Mouse (Mus musculus) CD4-positive helper T cell, adult 2 months (primary cell): ENCODE data around the gene Crispld2.

Experiments
- DNase-seq: peaks from one replicate; pipeline ENCODE4 v3.0.0-alpha.2; 2012; ENCODE audit warnings: low read depth, missing footprints, low spot score

The Crispld2 gene

DNA sequence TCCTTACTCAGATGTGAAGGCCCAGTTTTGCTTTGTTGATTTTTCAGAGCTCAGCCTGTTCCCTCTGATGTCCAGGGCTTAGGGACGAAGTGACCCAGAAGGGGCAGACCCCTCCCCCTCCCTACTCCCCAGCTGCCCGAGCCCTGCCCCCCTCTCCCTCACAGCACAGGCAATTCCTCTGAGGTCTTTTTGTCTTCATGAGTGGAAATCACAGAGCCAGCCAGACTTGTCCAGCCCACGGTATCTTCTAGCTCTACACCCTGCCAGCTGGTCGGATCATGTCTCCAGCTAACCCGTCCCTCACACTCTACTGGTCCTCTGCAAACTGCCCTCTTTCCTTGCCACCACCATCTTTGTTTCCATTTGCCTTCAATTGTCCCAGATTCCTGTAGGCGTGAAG is 42.2 kb downstream of the Crispld2 start:
- no peak for DNase-seq

DNA sequence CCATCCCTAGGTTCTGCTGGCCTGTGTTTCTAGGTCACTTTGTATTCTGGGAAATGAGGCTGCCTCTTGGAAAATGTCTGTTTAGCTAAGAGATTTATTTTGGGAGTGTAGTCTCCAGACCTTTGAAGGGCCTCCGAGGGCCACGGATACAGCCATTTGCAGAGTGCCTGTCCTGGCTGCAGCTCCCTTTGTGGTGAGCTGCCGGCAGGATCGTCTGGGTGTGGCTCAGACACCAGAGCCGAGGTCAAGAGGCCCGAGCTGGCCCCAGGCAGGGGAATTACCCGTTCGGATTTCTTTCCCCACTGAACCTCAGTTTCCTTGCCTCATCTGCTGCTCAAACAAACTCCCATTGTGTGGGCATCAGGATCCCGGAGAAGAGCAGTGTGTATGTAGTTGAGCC is 43.9 kb downstream of the Crispld2 start:
- DNase-seq: no peak

DNA sequence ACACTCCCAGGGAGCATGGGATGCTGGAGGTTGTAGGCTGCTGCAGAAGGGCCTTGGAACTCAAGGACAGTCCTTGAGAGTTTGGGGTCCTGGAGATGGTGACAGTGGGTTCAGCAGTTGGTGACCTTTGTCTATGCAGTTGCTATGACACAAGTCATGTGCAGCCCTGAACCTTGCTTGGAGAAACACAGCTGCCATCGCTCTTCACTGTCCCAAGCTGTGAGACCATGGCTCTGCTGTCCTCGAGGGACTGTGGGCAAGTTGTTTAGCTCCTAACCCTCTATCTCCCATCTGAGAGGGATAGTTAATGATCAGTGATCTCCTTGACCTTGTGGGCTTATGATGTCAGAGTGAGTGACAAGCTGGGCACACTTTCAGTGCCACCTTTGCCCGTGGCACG is 44.3 kb downstream of the Crispld2 start:
- DNase-seq: no peak

DNA sequence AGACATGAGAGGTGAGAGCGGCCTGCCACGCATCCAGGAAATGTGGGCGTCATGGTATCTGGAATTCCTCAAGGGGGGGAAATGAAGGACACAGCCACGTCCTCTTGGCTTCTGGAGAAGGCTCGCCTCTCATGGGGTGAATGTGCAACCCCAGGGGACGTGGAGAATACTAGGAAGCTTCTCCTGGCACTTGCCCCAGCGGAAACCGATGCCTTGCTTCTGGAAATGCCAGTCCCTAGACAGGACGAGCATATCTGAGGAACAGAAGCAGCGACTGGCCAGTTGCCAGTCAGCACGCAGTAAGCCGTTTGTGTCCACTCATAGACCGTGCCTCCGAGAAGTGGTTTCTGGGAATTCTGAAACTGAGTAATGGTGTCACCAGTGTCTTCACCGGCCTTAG is 45.0 kb downstream of the Crispld2 start:
- DNase-seq: no peak

DNA sequence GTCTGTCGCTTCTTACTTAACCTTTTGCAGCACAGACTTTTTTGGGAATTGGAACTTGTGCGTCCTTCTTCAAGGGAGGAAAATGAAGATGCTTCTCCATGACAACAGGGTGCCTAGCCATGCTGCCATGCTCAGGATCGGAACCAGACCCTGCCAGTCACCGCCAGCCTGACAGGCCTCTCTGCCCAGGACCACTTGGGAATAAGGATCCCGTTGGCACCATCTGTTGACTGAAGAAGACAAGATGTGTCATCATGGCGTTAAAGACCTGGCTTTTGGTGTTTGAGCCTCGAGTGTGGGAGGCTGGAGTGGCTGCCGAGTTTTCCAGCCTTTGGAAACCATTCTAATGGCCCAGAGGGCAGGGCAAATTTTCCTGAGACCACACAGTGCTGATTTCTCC is 45.4 kb downstream of the Crispld2 start:
- no peak for DNase-seq

DNA sequence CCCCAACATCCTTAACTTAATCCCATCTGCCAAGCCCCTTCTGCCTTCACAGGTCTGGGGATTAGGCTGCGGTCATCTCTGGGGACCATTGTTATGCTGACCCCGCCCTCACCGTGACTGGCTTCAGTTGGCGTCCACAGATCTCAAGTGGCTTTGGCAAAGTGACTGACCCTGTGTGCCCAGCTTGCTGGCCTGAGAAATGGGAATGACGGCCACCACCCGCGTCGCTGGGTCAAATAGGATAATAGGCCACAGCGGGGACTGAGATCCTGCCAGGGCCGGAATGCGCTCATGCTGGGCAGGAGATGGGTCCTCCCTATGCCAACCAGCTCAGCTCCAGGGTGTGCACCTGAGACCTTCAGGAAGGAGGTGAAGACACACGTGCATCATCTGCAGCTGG is 46.5 kb downstream of the Crispld2 start:
- DNase-seq: no peak

DNA sequence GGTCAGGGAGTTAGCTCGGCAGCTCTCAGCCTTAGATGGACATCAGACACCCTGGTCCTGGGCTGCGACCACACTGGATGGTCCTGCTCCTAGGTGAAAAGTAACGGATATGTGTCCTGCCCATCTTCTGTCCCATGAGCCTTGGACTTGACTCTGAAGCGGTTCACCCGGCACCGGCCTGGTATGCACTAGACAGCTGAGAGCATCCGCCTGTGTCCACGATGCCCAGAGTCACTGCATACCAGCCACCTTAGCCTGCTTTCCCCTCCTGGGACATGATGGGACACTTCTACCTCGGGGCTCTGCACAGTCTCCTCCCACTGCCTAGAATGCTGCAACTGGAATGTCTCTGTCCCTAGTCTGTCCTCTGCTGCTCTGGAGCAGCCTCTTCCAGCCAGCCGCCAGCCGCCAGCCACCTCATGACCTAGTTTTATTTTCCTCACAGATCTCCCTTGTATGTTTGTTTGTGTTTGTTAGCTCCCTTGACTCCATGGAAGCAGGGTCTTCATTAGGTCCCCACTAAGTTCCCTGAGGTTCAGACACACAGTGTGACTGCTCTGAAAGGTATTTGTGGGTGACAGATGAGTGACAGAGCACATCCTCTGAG is 47.2 kb downstream of the Crispld2 start:
- no peak for DNase-seq

DNA sequence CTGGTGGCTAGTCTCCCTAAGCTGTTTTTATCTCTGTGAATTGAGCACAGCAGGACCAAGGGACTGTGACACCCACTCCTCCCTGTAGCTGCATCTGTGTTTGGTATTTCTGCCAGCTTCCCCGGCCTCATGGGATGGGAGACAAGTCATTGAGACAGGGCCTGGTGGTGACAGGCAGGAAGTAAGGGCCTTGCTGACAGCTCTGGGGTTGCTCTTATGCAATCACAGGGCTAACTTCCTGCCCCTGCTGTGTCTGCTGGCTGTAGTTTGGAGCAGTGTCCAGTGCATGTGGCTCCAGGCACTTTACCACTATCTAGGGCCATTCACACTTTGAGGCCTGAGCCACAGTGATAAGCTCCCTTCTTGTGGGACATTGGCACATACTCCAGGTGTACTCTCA is 48.6 kb downstream of the Crispld2 start:
- no peak for DNase-seq

DNA sequence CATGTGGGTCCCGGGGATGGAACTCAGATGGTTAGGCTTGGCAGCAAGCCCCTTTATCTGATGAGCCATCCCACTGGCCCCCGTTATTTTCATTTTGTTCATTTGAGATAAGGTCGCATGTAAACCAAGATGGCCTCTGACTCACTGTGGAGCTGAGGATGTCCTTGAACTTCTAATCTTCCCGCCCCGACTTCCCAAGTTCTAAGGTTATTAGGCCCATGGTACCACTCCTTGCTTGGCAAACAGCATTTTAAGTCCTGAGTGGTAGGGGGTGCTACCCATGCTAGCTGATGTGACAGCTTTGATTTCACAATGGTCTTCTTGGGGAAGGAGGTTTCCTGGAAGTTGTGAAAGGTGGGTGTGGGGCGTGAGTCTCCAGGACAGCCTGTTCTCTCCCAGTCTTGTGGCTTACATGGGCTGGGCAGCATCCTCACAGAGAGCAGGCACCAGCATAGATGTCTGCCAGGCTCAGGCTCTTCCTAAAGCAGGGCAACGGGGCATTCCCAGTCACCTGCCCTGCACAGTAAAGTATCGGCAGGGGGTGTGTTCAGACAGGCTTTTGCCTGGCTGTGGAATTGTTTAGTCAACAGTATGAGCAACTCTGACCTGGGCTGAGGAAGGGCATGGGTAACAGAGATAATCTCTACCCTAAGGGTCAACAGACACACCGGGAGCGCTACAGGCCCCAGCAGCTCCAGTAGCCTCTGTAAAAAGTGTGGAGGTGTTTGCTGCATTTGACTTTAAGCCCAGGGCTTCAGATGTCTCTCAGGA is 50.5 kb downstream of the Crispld2 start:
- no peak for DNase-seq

DNA sequence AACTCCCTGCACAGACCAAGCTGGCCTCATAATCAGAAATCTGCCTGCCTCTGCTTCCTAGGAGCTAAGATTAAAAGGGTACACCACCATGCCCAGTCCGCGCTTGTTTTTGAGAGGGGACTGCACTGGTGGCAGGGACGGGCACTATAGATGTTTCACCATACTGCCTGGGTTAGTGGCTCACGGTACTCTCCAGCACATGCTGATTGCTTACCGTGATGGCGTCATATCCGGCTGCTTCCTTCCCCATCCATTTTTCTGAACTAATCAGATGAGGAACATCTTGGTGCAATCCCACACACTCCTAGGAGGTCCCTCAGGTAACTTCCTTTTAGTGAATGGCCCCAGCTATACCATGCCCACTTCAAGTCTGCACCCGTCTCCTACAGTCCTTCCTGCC is 52.7 kb downstream of the Crispld2 start:
- no peak for DNase-seq

DNA sequence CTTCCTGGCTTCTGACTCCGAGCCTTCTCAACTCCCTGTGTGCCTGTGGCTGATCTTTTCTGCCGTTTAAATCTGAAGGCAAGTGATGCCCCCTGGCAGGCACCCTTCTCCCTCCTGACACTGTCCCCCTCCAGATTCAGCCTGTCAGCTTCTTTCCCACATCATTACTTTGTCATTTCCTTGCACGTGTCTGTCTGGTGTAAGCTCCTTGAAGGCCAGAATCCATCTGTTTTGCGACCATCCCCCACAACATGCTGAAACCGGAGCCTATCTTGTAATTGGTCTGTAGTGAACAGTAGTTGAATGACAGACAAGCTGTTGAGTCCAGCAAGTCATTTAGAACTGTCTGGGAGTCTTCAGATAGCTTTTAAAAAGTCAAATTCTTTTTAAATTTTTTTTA is 53.2 kb downstream of the Crispld2 start:
- no peak for DNase-seq

DNA sequence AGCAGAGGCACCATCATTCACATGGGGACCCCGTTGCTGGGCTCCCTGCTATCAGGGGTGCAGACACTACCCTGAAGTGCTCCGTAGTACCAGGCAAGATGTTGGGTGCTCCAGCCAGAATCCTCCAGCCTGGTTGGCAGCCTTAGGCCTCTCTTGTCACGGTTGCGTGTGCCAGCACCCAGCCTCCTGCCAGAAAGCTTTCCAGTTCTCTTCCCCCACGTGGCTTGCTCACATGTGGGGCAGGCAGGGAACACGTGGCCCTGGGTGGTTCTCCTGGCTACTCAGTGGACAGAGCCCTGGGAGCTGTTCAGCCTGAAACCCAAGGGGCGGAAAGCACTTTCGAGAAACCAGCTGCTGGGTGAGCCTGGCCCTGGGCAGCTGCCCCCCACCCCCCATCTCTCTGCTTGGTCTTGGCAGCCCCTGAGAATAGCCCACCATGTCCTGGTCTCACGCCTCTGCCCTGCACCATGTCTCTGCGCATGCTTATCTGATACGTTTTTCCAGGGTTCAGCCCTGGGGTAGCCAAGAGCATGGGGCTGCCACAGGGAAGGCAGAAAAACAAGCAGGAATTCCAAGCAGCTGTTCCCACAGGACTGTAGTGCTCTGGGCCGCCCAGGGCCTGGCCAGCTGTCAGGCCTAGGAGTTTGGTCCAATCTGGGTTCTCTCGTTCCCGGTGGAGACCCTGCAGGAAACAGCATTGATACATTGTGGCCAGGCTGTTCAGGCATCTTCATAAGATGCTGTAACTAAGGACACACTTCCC is 54.2 kb downstream of the Crispld2 start:
- no peak for DNase-seq

DNA sequence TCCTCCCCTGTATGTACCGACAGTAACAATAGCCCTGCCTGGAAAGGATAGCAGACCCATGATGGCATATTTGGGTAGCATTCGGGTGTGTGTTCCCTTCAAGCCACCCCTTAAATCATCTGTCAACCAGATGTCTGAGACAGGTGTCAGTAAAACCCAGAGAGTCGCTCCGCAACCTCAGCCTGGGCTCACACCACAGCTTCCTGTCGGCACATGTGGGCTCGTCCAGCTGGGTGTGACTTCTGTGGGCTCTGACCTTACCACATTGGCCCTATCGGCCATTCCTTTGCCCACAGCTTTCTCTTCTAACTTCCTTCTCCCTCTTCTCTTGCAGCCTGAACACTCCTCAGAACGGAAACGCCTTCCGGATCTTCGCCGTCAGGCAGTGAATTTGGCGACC is 57.7 kb downstream of the Crispld2 start:
- DNase-seq: peak; percentile 47

DNA sequence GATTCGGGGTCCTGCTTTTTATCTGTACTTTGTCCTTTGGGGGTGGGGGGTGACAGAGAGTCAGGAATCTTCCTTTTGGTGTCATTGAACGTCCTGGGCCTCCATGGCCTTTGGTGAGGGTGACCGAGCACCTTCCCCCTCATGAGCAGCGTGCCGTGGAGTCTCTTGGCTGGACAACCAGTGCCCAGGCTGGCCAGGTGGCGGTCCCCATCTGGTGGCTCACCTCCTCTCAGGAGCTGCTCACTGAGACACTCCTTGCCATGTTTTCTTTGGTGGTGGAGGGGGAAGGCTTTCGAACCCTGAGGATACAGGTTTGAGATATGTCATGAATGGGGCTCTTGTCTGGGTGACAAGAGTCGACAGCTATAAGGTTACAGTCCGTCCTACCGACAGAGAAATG is 58.1 kb downstream of the Crispld2 start:
- no peak for DNase-seq

DNA sequence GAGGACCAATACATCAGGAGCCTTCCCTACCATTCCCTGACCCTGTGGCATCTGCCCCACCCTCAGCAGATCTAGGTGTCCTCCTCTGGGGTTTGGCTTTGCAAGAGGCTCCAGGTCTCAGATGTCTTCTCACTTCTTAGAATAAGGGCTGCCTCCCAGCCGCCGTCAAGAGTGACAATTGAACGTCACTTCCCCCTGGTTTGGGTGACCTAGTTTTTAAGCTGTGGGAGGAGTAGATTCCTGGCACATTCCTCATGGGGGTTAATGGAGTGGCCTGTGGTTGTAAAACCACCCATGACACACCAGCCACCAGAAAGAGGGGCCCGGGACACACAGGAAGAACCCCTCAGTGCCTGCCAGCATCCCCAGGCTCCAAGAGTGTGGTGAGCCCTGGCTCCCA is 58.8 kb downstream of the Crispld2 start:
- DNase-seq: peak; percentile 42

DNA sequence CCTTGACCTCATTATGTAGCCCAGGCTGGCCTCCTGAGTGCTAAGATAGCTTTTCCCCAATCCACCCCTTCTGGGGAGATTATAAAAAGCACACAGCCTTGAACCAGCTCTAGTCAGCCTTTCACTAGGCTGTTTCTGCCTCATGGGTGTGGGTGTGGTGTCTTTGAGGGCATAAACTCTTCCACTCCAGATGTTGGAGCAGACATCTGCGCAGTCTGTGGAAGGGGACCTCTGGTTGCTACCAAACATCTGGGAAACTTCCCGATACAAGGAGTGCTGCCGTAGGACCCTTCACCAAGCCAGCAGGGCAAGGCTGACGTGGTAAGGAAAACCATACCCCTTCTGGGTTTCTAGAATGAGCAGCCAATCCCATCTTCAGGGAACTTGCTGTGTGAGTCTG is 59.7 kb downstream of the Crispld2 start:
- no peak for DNase-seq

DNA sequence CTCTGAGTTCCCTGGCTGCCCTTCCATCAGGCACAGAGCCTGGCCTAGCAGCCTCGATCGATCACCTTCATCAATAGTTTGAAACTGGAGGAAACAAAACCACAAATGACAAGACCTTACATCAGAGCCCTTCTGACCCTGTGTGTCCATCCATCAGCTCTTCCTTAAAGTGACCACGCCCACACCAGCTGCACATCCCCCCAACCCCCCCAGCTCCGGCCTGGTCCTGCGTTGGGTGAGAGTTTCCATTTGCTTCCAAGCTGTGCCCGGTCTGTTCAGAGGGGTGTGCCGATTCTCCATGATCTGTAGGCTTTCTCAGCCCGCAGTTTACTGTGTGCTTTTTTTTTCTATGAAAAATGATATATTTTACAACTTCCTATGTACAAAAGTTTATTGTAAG is 60.1 kb downstream of the Crispld2 start:
- DNase-seq: no peak

DNA sequence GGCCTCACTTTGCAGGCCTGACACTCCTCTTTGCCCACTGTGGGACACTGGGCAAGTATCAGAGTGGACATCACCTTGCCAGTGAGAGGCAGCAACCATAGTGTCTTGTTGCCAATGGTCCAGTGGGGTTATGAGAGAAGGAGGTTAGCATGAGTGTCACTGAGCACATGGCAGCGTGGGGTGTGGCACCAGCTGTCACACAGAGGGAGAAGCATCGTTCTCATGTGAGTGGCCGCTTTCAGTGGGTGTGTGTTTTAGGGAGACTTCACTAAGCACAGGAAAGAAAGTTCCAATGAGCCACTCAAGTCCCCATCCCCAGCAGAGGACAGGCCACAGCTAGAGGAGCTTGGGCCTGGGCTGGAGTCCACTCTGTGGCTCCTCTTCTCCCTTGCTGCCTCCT is 62.6 kb downstream of the Crispld2 start:
- DNase-seq: no peak

DNA sequence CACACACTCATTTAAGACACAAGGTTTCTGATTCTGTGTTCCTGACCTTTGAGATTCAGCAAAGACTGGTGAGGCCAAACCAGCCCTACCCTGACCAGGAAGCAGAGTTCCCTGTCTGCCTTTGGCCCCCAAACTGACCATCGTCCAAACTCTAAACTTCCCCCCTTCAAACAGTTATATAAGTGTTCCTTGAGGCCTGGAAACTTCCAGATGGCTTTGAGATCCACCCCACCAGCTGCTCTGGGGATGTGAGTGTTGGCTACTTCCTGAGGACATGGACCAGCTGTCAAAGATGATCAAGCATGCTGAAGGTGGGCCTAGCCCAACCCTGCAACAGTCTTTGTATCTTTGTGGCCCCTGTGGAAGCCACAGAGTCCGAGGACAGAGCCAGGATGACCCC is 64.8 kb downstream of the Crispld2 start:
- no peak for DNase-seq

DNA sequence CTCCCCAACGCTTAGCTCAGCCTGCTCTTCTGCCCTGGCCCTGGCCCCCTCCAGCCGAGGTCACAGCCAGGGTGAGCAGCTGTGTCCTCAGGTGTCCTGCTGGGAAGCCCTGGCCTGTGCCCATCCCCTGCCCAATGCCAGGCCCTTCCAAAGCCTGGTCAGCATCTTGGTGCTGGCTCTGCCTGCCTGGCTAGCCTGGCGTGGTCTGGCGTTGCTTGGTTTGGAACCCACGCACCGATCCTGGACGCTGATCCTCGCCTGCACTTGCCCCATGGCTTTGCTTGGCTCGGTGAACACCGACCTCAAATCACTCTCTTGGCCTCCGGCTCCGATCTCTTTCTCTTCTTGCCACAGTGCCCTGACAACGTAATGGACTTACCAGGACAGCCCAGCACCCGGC is 70.5 kb downstream of the Crispld2 start:
- DNase-seq: no peak

DNA sequence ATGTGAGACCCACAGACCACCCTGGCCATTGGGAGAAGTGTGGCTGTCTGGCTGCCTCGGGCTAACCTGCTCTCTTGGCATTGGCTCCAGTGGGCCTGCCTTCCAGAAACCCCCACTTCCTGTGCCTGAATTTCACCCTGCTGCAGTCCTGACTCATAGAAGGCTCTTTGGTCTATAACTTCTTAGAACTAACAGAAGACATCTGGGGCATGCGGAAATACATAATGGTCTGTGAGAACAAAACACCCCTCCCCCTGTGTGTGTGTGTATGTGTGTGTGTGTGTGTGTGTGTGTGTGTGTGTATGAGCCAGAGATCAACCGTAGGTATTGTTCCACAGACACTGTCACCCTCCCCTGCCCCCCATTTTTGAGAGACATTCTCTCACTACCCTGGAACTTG is 71.1 kb downstream of the Crispld2 start:
- DNase-seq: peak; percentile 47

DNA sequence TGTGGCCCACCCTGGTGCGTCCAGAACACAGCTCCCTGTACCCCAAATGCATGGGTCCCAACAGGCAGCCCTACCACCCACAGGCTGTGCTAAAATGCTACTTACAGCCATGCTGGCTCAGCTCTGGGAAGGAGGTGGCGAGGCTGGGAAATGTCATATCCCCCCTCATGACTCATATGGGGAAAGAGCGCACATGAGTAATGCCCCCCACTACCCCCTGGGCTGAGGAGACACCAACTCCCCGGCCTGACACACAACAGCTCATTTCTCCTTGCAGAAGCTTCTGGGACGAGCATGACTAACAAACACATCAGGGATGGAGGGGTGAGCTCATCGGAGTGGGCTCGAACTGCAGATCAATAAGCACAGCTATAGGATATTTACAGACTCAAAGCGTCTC is 73.4 kb downstream of the Crispld2 start:
- no peak for DNase-seq

DNA sequence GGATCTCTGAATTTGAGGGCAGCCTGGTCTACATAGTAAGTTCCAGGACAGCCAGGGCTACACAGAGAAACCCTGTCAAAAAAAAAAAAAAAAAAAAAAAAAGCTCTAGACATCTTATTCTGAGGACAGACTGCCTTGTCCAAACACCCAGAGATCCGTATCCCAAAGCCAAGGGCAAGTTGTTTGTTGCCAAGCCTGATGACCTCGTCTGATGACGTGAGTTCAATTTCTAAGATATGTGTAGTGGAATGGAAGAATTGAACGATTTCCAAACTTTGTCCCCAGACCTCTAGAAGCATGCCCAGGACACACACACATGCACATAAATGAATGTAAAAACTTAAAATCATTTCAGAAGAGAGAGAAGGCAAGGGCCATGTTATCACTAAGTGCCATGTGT is 74.0 kb downstream of the Crispld2 start:
- DNase-seq: no peak
